Comparison of ENCODE assay signal across 22 mouse cellular contexts in the genomic region with DNA sequence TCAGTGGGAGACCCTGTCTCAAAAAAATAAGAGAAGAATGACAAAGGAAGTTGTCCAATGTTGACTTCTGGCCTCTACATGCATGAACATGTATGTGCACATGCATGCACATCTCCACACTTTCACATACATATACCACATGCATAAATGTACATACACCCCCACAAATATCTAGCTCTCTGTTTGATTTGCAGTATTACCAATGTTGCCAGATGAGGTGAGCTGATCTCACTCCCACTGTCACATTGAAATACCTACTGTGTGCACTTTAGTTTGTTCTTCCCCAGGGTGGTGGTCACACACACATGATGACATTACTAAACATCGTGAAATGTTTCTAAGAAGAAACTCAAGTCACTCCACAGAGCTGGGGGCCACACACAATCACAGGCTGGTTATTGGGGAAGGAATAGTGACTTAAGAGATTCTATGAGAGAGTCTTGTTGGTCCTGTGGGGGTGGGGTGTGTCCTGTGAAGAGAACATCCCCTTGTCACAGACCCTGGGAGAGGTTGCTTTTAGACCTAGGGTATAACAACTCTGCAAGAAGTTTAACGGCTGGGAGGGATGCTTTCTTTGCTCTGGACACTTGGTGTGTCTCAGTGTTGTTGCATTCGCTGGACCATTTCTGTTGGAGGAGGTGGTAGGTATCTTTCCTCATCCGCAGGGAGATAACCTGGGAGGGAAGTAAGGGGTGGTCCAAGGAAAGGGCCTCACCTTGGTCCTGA.
"Had no signal": no experiment of that assay in that cellular context is flagged by ENCODE, and none has a peak within 500 bp of the region (broad histone marks: within the 10 kb centered on the region; RNA-seq: fewer than 3 reads in every experiment).

No protein-coding gene starts in this region.

- H3K36me3 ChIP-seq: heart, embryonic 10.5 days; heart, embryonic 12.5 days; hindbrain, embryonic 13.5 days; hindbrain, embryonic 15.5 days; limb, embryonic 13.5 days; limb, embryonic 15.5 days; liver, embryonic 12.5 days had no signal

- H3K27me3 ChIP-seq: hindbrain, embryonic 15.5 days; limb, embryonic 13.5 days; limb, embryonic 15.5 days had no signal

- H3K27ac ChIP-seq: gastrocnemius, adult 2 months; heart, embryonic 10.5 days; hindbrain, embryonic 13.5 days; hindbrain, embryonic 15.5 days; hindbrain, postnatal 0 days; layer of hippocampus, adult 2 months; left cerebral cortex, adult 2 months; limb, embryonic 13.5 days; limb, embryonic 15.5 days; liver, embryonic 12.5 days had no signal

- H3K4me1 ChIP-seq: heart, embryonic 10.5 days; heart, embryonic 12.5 days; hindbrain, embryonic 15.5 days; limb, embryonic 15.5 days; liver, embryonic 12.5 days had no signal

- H3K9ac ChIP-seq: heart, embryonic 12.5 days; hindbrain, embryonic 13.5 days; hindbrain, embryonic 15.5 days; limb, embryonic 13.5 days; limb, embryonic 15.5 days; liver, embryonic 12.5 days had no signal

- H3K4me3 ChIP-seq: gastrocnemius, adult 2 months; heart, embryonic 10.5 days; heart, embryonic 12.5 days; hindbrain, embryonic 13.5 days; hindbrain, embryonic 15.5 days; layer of hippocampus, adult 2 months; left cerebral cortex, adult 2 months; limb, embryonic 13.5 days; limb, embryonic 15.5 days; liver, embryonic 12.5 days had no signal

- H3K9me3 ChIP-seq: heart, embryonic 10.5 days; heart, embryonic 12.5 days; hindbrain, embryonic 13.5 days; hindbrain, embryonic 15.5 days; limb, embryonic 13.5 days; limb, embryonic 15.5 days; liver, embryonic 12.5 days had no signal

- ATAC-seq: hindbrain, postnatal 0 days; intestine, embryonic 16.5 days; liver, embryonic 12.5 days had no signal

- H3K4me2 ChIP-seq: heart, embryonic 12.5 days; hindbrain, embryonic 13.5 days; hindbrain, embryonic 15.5 days; limb, embryonic 13.5 days; limb, embryonic 15.5 days; liver, embryonic 12.5 days had no signal

- DNase-seq: gastrocnemius, adult 2 months; gastrocnemius, postnatal 10 days; gastrocnemius, postnatal 25 days; heart, adult 18-20 months; heart, postnatal 10 days; heart, postnatal 4 days; kidney, adult 11 months; kidney, adult 2 months; kidney, postnatal 10 days; kidney, postnatal 25 days; kidney, postnatal 4 days had no signal
